Mouse (Mus musculus): ENCODE results near the gene Rbm17. TPM values are rescaled to one million over a fixed set of nuclear protein-coding genes. Genes with fewer than 3 reads are reported as not detected.

Gene Rbm17
- total and polyA plus RNA-seq, 3 experiments = 223 to 318 TPM; not detected in 1

DNA sequence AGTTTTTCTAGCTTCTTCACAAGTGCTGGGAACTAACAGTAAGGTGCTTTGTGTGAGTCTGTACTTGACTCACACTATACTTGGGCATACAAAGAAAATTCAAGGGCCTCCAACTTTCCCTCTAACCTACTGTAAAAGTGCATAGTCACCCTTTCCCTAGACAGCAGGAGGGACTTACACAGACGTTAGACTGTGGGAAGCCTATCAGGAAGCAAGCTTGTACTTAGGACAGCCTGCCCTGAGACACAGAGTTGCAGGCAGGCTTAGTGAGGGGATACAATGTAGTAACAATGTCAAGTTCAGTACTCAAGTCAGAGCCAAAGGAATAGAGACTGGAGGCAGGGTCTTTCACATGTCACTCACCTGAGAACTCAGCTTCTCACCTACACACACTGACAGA, 58.6 kb downstream of the Rbm17 start (continued):
- TF ChIP-seq CTCF (IDR thresholded peaks at IDR 0.05 in 2 of 3, conservative IDR thresholded peaks at IDR 0.05 in 1 of 3; ENCODE audit: control insufficient read depth in 1 of 3, insufficient read depth in 1 of 3, low read depth in 2 of 3, low read length in 3 of 3, poor library complexity in 1 of 3, severe bottlenecking in 1 of 3) (no peak), RCOR1 (IDR thresholded peaks at IDR 0.05; ENCODE audit: low read depth, low read length) (no peak), GABPA (IDR thresholded peaks at IDR 0.05; ENCODE audit: low read depth, low read length) (0 out of 2 replicates have a peak, but pooled peaks have one; percentile 24), MYB (IDR thresholded peaks at IDR 0.05; ENCODE audit: low read depth, low read length) (no peak), EP300 (IDR thresholded peaks at IDR 0.05; ENCODE audit: low read depth in 1 of 2, low read length in 2 of 2) (peak; percentile 6 to 33; a peak in 3 of 4 replicates), ELF1 (IDR thresholded peaks at IDR 0.05; ENCODE audit: low read depth, low read length) (no peak), MYC (IDR thresholded peaks at IDR 0.05; ENCODE audit: low read depth, low read length) (0 out of 2 replicates have a peak, but pooled peaks have one; percentile 24), CHD1 (IDR thresholded peaks at IDR 0.05; ENCODE audit: low read depth, low read length) (no peak), SMC3 (IDR thresholded peaks at IDR 0.05; ENCODE audit: low read depth, low read length) (no peak), MEF2A (IDR thresholded peaks at IDR 0.05; ENCODE audit: extremely low read depth, insufficient replicate concordance, low read depth, low read length, poor library complexity, severe bottlenecking) (no peak)

GRCm38 (mm10) chr2:11544342-11544741, 59.6 kb downstream of the Rbm17 start:
- H3K27ac ChIP-seq (ENCODE audit: control insufficient read depth, low read depth, low read length) = peak overlapping the region; percentile 73

DNA sequence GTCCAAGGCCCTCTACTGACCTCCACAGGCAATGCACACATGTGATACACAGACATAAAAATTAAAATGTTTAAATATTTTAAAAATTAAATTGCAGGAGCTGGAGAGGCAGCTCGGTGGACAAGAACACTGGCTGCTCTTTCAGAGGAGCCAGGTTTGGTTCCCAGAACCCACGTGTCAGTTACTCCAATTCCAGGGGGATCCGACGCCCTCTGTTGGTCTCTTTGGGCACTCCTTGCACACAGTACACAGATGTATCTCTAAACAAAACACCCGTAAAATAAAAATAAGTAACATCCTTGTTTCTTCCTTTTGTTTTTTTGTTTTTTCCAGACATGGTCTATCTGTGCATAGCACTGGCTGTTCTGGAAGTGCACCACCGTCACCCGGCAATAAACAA, 60.8 kb downstream of the Rbm17 start:
- no peaks in the 10 kb centered on the region for H3K9me3 ChIP-seq (replicated peaks; ENCODE audit: insufficient read depth, low read length)
- peaks cover 20 to 34% of the 10 kb centered on the region in 2 experiments for H3K4me1 ChIP-seq (ENCODE audit: control insufficient read depth in 1 of 2, insufficient read depth in 2 of 2, low read length in 2 of 2)
- no peaks in the 10 kb centered on the region for H3K27me3 ChIP-seq (ENCODE audit: control insufficient read depth in 1 of 2, insufficient read depth in 2 of 2, low read length in 2 of 2)
- no peak for DNase-seq (ENCODE audit: low read depth, low spot score)
- no peak overlapping the region for H3K4me3 ChIP-seq (ENCODE audit: control insufficient read depth in 1 of 2, insufficient read depth in 1 of 2, low read depth in 2 of 2, low read length in 2 of 2)
- H3K27ac ChIP-seq (ENCODE audit: control insufficient read depth, low read depth, low read length) = no peak overlapping the region
- H3K9ac ChIP-seq (ENCODE audit: control insufficient read depth, low read depth, low read length, poor library complexity, severe bottlenecking) = no peak overlapping the region
- TF ChIP-seq TCF12 (IDR thresholded peaks at IDR 0.05; ENCODE audit: low read depth, low read length) (no peak), CTCF (IDR thresholded peaks at IDR 0.05 in 2 of 3, conservative IDR thresholded peaks at IDR 0.05 in 1 of 3; ENCODE audit: control insufficient read depth in 1 of 3, insufficient read depth in 1 of 3, low read depth in 2 of 3, low read length in 3 of 3, poor library complexity in 1 of 3, severe bottlenecking in 1 of 3) (peak in 2 of 3 experiments; percentile 37 to 40; a peak in 3 of 6 replicates)
- H3K79me2 ChIP-seq (ENCODE audit: control insufficient read depth, insufficient read depth, low read length, poor library complexity) = no peaks in the 10 kb centered on the region
- peaks cover 0 to 25% of the 10 kb centered on the region in 2 experiments; a peak in 3 of 4 replicates for H3K36me3 ChIP-seq (ENCODE audit: control insufficient read depth in 1 of 2, insufficient read depth in 2 of 2, low read length in 2 of 2)

More at GRCm38 (mm10) chr2:11544342-11544741, 59.6 kb downstream of the Rbm17 start:
- no peaks in the 10 kb centered on the region for H3K9me3 ChIP-seq (replicated peaks; ENCODE audit: insufficient read depth, low read length)
- peak overlapping the region; percentile 46 for H3K9ac ChIP-seq (ENCODE audit: control insufficient read depth, low read depth, low read length, poor library complexity, severe bottlenecking)
- H3K36me3 ChIP-seq (ENCODE audit: control insufficient read depth in 1 of 2, insufficient read depth in 2 of 2, low read length in 2 of 2) = peaks cover 0 to 25% of the 10 kb centered on the region in 2 experiments; a peak in 3 of 4 replicates
- peak; percentile 73 for DNase-seq (ENCODE audit: low read depth, low spot score)
- H3K4me1 ChIP-seq (ENCODE audit: control insufficient read depth in 1 of 2, insufficient read depth in 2 of 2, low read length in 2 of 2) = peaks cover 20 to 34% of the 10 kb centered on the region in 2 experiments
- TF ChIP-seq GATA1 (IDR thresholded peaks at IDR 0.05; ENCODE audit: low read depth, low read length) (peak; percentile 49; the same call in 1 of the 2 replicates), MYC (IDR thresholded peaks at IDR 0.05; ENCODE audit: low read depth, low read length) (peak; percentile 42; the same call in 1 of the 2 replicates), EP300 (IDR thresholded peaks at IDR 0.05; ENCODE audit: low read depth in 1 of 2, low read length in 2 of 2) (peak; percentile 9 to 54; a peak in 2 of 4 replicates), POLR2A (IDR thresholded peaks at IDR 0.05; ENCODE audit: control insufficient read depth in 1 of 2, insufficient read depth in 1 of 2, low read depth in 1 of 2, low read length in 2 of 2, poor library complexity in 1 of 2) (peak in 1 of 2 experiments; percentile 28; a peak in 1 of 4 replicates), UBTF (IDR thresholded peaks at IDR 0.05; ENCODE audit: borderline replicate concordance, insufficient read depth, low read depth, low read length) (no peak)
- no peaks in the 10 kb centered on the region for H3K79me2 ChIP-seq (ENCODE audit: control insufficient read depth, insufficient read depth, low read length, poor library complexity)
- H3K27me3 ChIP-seq (ENCODE audit: control insufficient read depth in 1 of 2, insufficient read depth in 2 of 2, low read length in 2 of 2) = no peaks in the 10 kb centered on the region
- H3K4me3 ChIP-seq (ENCODE audit: control insufficient read depth in 1 of 2, insufficient read depth in 1 of 2, low read depth in 2 of 2, low read length in 2 of 2) = peak overlapping the region in 1 of 2 experiments; percentile 15; a peak in 2 of 4 replicates

All from MEL (cell line).